21 mouse cellular contexts compared by ENCODE assay signal in the genomic region with DNA sequence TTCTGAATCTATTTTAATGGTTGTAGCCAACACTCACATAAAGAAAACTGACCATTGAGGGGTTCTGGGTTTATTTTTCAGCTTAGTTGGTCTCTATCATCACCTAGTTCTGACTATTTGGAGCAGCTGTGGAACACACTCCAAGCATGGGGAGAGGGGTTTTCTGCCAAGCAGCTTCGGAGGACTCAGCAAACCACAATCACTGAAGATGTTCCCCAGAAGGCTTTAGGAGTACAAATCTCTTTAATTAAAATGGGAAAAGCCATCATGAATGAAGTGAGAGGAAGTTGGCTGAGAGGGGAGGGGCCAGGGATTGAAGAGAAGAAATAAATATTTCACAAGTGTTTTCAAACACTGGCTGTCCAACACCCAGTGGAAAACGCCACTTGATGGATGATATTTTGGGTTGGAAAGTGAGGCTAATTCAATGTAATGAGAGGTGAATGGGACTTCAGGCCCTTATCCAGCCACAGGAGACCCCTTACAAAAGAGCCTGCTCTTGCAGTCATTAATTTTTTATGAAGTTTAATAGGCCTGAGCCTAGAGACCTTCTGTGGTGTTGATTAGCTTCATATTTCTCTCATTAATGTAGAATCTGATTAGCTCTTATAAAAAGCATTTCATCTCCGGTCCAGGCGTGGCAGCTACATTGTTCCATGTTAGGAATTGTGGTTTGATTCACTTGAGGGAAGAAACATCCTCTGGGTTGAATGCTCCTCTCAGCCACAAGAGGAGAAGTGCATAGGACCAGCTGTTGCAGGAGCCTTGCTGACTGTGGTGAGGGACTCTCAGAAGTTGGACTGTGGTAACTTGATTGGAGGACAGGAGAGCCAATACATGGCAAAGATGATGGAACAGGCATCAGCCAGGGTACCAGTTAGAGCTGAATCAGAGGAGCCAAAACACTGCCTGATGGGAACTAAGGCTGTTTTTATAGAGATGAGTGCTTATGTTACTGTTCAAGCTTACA.
DNase-seq lines count a peak whose midpoint lies in the region; ATAC-seq lines count a peak whose summit lies in the region.
"Had no signal": no experiment of that assay in that cellular context is flagged by ENCODE, and none has a peak within 500 bp of the region (broad histone marks: within the 10 kb centered on the region; RNA-seq: fewer than 3 reads in every experiment).

No protein-coding gene starts in this region.

- H3K4me3 ChIP-seq in hindbrain, embryonic 13.5 days, result no peak overlapping the region
- H3K4me3 ChIP-seq in hindbrain, embryonic 10.5 days, result no peak overlapping the region
- H3K4me3 ChIP-seq in hindbrain, embryonic 14.5 days (replicated peaks; ENCODE audit: low read length), result no peak overlapping the region
- no peak overlapping the region for H3K4me3 ChIP-seq in midbrain, embryonic 14.5 days (replicated peaks; ENCODE audit: low read depth, low read length)
- H3K4me3 ChIP-seq: embryonic facial prominence, embryonic 12.5 days; erythroblast, embryonic 14.5 days; forebrain, embryonic 12.5 days; heart, embryonic 12.5 days; limb, embryonic 10.5 days; liver, embryonic 15.5 days had no signal

- peak; percentile 72 for ATAC-seq in hindbrain, embryonic 13.5 days (ENCODE audit: low FRiP score)
- ATAC-seq in hindbrain, embryonic 14.5 days (ENCODE audit: low FRiP score), result peak; percentile 79
- ATAC-seq in midbrain, embryonic 14.5 days (ENCODE audit: low FRiP score, low TSS enrichment), result peak; percentile 57; the same call in 1 of the 2 replicates
- no peak for ATAC-seq in frontal cortex, adult (ENCODE audit: low TSS enrichment)
- ATAC-seq: Patski had no signal

- no peak overlapping the region for H3K4me2 ChIP-seq in hindbrain, embryonic 13.5 days
- no peak overlapping the region for H3K4me2 ChIP-seq in hindbrain, embryonic 14.5 days (replicated peaks)
- H3K4me2 ChIP-seq in midbrain, embryonic 14.5 days (ENCODE audit: low read length), result no peak overlapping the region
- H3K4me2 ChIP-seq: embryonic facial prominence, embryonic 12.5 days; forebrain, embryonic 12.5 days; heart, embryonic 12.5 days; liver, embryonic 15.5 days had no signal

- 50% methylated on average over 4 of the region's 4 CpGs for WGBS in hindbrain, embryonic 13.5 days
- 78% methylated on average over 4 of the region's 4 CpGs for WGBS in hindbrain, embryonic 10.5 days
- 40% methylated on average over 4 of the region's 4 CpGs for WGBS in hindbrain, embryonic 14.5 days
- 47% methylated on average over 4 of the region's 4 CpGs for WGBS in midbrain, embryonic 14.5 days

- H3K4me1 ChIP-seq in hindbrain, embryonic 13.5 days (replicated peaks), result peaks cover 26% of the 10 kb centered on the region
- H3K4me1 ChIP-seq in hindbrain, embryonic 10.5 days (replicated peaks), result peaks cover 6% of the 10 kb centered on the region; the same call in 1 of the 2 replicates
- peaks cover 6% of the 10 kb centered on the region; the same call in 1 of the 2 replicates for H3K4me1 ChIP-seq in hindbrain, embryonic 14.5 days (replicated peaks; ENCODE audit: control insufficient read depth, insufficient read depth, low read length)
- H3K4me1 ChIP-seq in midbrain, embryonic 14.5 days (ENCODE audit: control insufficient read depth, insufficient read depth, low read length), result 0 out of 2 replicates have a peak, but pooled peaks cover 7% of the 10 kb centered on the region
- H3K4me1 ChIP-seq: forebrain, embryonic 12.5 days; heart, embryonic 12.5 days; liver, embryonic 15.5 days had no signal

- DNase-seq in hindbrain, embryonic 10.5 days (ENCODE audit: low spot score), result no peak
- peak; percentile 67 for DNase-seq in Muller cell, postnatal 12 days (ENCODE audit: inconsistent ontology term)
- peak; percentile 30 for DNase-seq in hindbrain, embryonic 14.5 days (ENCODE audit: low spot score)
- peak; percentile 57 for DNase-seq in midbrain, embryonic 14.5 days
- DNase-seq in left cerebral cortex, adult 18-20 months (ENCODE audit: low spot score in 2 of 2), result no peak
- DNase-seq in heart, adult 8-10 months (ENCODE audit: low spot score), result no peak
- DNase-seq: cerebellum, adult 11-12 months; heart, postnatal 10 days; kidney, adult 18-20 months; layer of hippocampus, adult 9-11 months; liver had no signal

- no peak overlapping the region for H3K9ac ChIP-seq in hindbrain, embryonic 13.5 days
- no peak overlapping the region for H3K9ac ChIP-seq in hindbrain, embryonic 14.5 days
- no peak overlapping the region for H3K9ac ChIP-seq in midbrain, embryonic 14.5 days (replicated peaks; ENCODE audit: low read length)
- H3K9ac ChIP-seq: embryonic facial prominence, embryonic 12.5 days; forebrain, embryonic 12.5 days; heart, embryonic 12.5 days; liver, embryonic 15.5 days had no signal

- H3K27ac ChIP-seq in hindbrain, embryonic 13.5 days, result peak overlapping the region; percentile 71
- no peak overlapping the region for H3K27ac ChIP-seq in hindbrain, embryonic 10.5 days
- H3K27ac ChIP-seq in hindbrain, embryonic 14.5 days, result no peak overlapping the region; the same call in 1 of the 2 replicates
- H3K27ac ChIP-seq in midbrain, embryonic 14.5 days (replicated peaks; ENCODE audit: low read depth, low read length), result no peak overlapping the region
- H3K27ac ChIP-seq: embryonic facial prominence, embryonic 12.5 days; forebrain, embryonic 12.5 days; limb, embryonic 10.5 days; liver, embryonic 15.5 days; stomach, postnatal 0 days had no signal

- H3K9me3 ChIP-seq in hindbrain, embryonic 13.5 days, result no peaks in the 10 kb centered on the region
- no peaks in the 10 kb centered on the region for H3K9me3 ChIP-seq in hindbrain, embryonic 10.5 days
- H3K9me3 ChIP-seq in hindbrain, embryonic 14.5 days (ENCODE audit: control insufficient read depth, low read length), result no peaks in the 10 kb centered on the region
- H3K9me3 ChIP-seq in midbrain, embryonic 14.5 days (ENCODE audit: control insufficient read depth, low read length), result no peaks in the 10 kb centered on the region
- H3K9me3 ChIP-seq: embryonic facial prominence, embryonic 12.5 days; forebrain, embryonic 12.5 days; heart, embryonic 12.5 days; limb, embryonic 10.5 days; liver, embryonic 15.5 days had no signal

- H3K36me3 ChIP-seq in hindbrain, embryonic 13.5 days, result no peaks in the 10 kb centered on the region
- H3K36me3 ChIP-seq in hindbrain, embryonic 10.5 days, result no peaks in the 10 kb centered on the region
- H3K36me3 ChIP-seq in hindbrain, embryonic 14.5 days (replicated peaks; ENCODE audit: control insufficient read depth, insufficient read depth), result no peaks in the 10 kb centered on the region
- no peaks in the 10 kb centered on the region for H3K36me3 ChIP-seq in midbrain, embryonic 14.5 days (ENCODE audit: control insufficient read depth, insufficient read depth, low read length)
- H3K36me3 ChIP-seq: embryonic facial prominence, embryonic 12.5 days; forebrain, embryonic 12.5 days; heart, embryonic 12.5 days; limb, embryonic 10.5 days; liver, embryonic 15.5 days had no signal

- no peaks in the 10 kb centered on the region for H3K27me3 ChIP-seq in hindbrain, embryonic 13.5 days
- no peaks in the 10 kb centered on the region for H3K27me3 ChIP-seq in hindbrain, embryonic 10.5 days (ENCODE audit: insufficient read depth, poor library complexity, severe bottlenecking)
- no peaks in the 10 kb centered on the region for H3K27me3 ChIP-seq in hindbrain, embryonic 14.5 days (ENCODE audit: control insufficient read depth, insufficient read depth, low read length)
- H3K27me3 ChIP-seq in midbrain, embryonic 14.5 days (ENCODE audit: control insufficient read depth, insufficient read depth, low read length), result no peaks in the 10 kb centered on the region
- H3K27me3 ChIP-seq: embryonic facial prominence, embryonic 12.5 days; heart, embryonic 12.5 days; liver, embryonic 15.5 days had no signal

Comparison
In these comparisons a context has a peak if more than half of its experiments do, and no peak if none do; other contexts are left out.
1. DNase-seq: peak in Muller cell, postnatal 12 days (single experiment), hindbrain, embryonic 14.5 days (single experiment) and midbrain, embryonic 14.5 days (single experiment); none in hindbrain, embryonic 10.5 days (single experiment), left cerebral cortex, adult 18-20 months (0 of 2) and heart, adult 8-10 months (single experiment).